In the genomic region with DNA sequence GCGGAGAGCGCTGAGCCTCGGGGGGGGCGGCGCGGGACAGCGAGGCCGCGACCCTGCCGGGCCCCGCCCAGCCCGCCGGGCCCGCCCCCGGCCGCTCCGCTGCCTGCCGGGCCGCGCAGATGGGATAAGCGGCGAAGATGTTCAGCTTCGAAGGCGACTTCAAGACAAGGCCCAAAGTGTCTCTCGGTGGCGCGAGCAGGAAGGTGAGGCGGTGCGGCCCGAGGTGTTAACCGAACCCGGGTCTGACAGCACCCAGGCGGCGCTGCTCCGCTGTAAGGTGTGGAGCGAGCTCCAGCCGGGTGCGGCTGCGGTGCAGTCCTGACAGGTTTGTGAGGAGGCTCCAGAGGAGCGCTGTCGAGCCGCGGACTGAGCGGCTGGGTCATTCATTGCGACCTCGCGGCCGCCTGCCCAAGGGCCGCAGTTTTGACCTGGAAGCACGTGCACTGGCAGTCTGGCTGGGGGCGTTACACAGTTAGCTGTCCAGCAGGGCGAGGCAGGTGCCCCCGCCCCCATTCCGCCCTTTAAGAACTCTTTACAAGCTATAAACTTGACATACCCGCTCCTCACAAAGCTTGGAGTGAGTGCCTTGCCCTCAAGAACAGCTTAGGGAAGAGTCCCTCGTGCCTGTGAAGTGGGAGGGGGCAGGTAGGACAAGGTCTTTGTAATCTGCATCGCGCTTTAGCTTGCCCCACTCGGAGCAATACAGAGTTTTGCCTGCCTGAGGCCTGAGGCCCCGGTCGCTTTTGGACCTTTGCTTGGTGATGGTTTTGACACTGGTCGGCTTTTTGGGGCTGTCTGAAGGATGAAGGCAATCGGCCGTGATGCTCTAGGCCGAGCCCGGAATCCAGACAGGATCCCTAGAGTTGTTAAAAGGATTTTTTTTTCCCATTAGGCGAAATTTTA, we compare ENCODE assay signal across 8 mouse cellular contexts. TPM values are rescaled to one million over a fixed set of nuclear protein-coding genes. Genes with fewer than 3 reads are reported as not detected.
DNase-seq lines count a peak whose midpoint lies in the region; ATAC-seq and TF ChIP-seq lines count a peak whose summit lies in the region.

No protein-coding gene starts in this region.

- peak; percentile 31 for TF ChIP-seq CTCF in C2C12 (IDR thresholded peaks at IDR 0.05; ENCODE audit: control insufficient read depth, insufficient read depth, insufficient read length)
- no peak for TF ChIP-seq CTCF in cortical plate, adult 2 months (IDR thresholded peaks at IDR 0.05; ENCODE audit: extremely low read depth, insufficient read depth, low read length)
- TF ChIP-seq CTCF in lung, postnatal 0 days (IDR thresholded peaks at IDR 0.05) = peak; percentile 56

- intact Hi-C loops in heart, postnatal 10 days (cut with DNase I) = loop anchor here (2.0 kb wide), 2 partner anchors 167 to 181 kb away; no protein-coding TSS in a partner anchor

- H3K9me3 ChIP-seq in heart, embryonic 12.5 days (replicated peaks) = no peaks in the 10 kb centered on the region
- no peaks in the 10 kb centered on the region for H3K9me3 ChIP-seq in hindbrain, embryonic 16.5 days (ENCODE audit: control insufficient read depth, low read length)
- no peaks in the 10 kb centered on the region for H3K9me3 ChIP-seq in lung, postnatal 0 days (ENCODE audit: low read length)

- H3K79me2 ChIP-seq in C2C12 (ENCODE audit: control insufficient read depth, insufficient read depth) = peaks cover 53% of the 10 kb centered on the region

- 0 out of 2 replicates have a peak, but pooled peaks cover 3% of the 10 kb centered on the region for H3K27me3 ChIP-seq in heart, embryonic 12.5 days (replicated peaks)
- H3K27me3 ChIP-seq in C2C12 (ENCODE audit: control insufficient read depth, insufficient read depth, insufficient read length) = no peaks in the 10 kb centered on the region
- H3K27me3 ChIP-seq in hindbrain, embryonic 16.5 days (replicated peaks; ENCODE audit: control insufficient read depth, insufficient read depth, low read length) = no peaks in the 10 kb centered on the region
- H3K27me3 ChIP-seq in lung, postnatal 0 days (replicated peaks; ENCODE audit: insufficient read depth, low read length) = no peaks in the 10 kb centered on the region

- peak; percentile 89 for ATAC-seq in heart, embryonic 12.5 days (ENCODE audit: insufficient number of reproducible peaks, low FRiP score)
- peak; percentile 64; the same call in 1 of the 2 replicates for ATAC-seq in hindbrain, embryonic 16.5 days
- ATAC-seq in lung, postnatal 0 days = peak; percentile 49

- H3ac ChIP-seq in C2C12 (ENCODE audit: control insufficient read depth, insufficient read length, low read depth) = peak overlapping the region; percentile 76

- DNase-seq in heart, postnatal 10 days = no peak
- peak; percentile 74 for DNase-seq in lung, postnatal 0 days (ENCODE audit: low spot score)
- DNase-seq in testis, postnatal 10 days (ENCODE audit: low spot score) = peak; percentile 75
- DNase-seq in frontal cortex, postnatal 36 days (ENCODE audit: low spot score in 2 of 2) = no peak

- peak overlapping the region; percentile 98 for H3K4me2 ChIP-seq in heart, embryonic 12.5 days
- H3K4me2 ChIP-seq in hindbrain, embryonic 16.5 days (ENCODE audit: low read length) = peak overlapping the region; percentile 91
- H3K4me2 ChIP-seq in lung, postnatal 0 days (replicated peaks; ENCODE audit: low read depth, low read length) = peak overlapping the region; percentile 85

- TF ChIP-seq EP300 in lung, postnatal 0 days (IDR thresholded peaks at IDR 0.05) = no peak

- peaks cover 19% of the 10 kb centered on the region; the same call in 1 of the 2 replicates for H3K36me3 ChIP-seq in heart, embryonic 12.5 days
- H3K36me3 ChIP-seq in C2C12 (ENCODE audit: control insufficient read depth, insufficient read depth) = peaks cover 29% of the 10 kb centered on the region
- H3K36me3 ChIP-seq in hindbrain, embryonic 16.5 days (ENCODE audit: control insufficient read depth, insufficient read depth, low read length) = no peaks in the 10 kb centered on the region; the same call in 1 of the 2 replicates
- no peaks in the 10 kb centered on the region for H3K36me3 ChIP-seq in lung, postnatal 0 days (ENCODE audit: insufficient read depth, low read length)

- H3K9ac ChIP-seq in heart, embryonic 12.5 days = peak overlapping the region; percentile 84
- H3K9ac ChIP-seq in hindbrain, embryonic 16.5 days (ENCODE audit: low read depth, low read length) = peak overlapping the region; percentile 84
- peak overlapping the region; percentile 48 for H3K9ac ChIP-seq in lung, postnatal 0 days (replicated peaks; ENCODE audit: low read depth)

- peaks cover 48% of the 10 kb centered on the region for H3K79me3 ChIP-seq in C2C12 (ENCODE audit: low read depth)

- WGBS in heart, embryonic 12.5 days = 4% methylated on average over 67 of the region's 67 CpGs
- 2% methylated on average over 66 of the region's 67 CpGs for WGBS in hindbrain, embryonic 16.5 days
- 5% methylated on average over 33 of the region's 67 CpGs for WGBS in lung, postnatal 0 days

- H3K4me1 ChIP-seq in heart, embryonic 12.5 days (replicated peaks) = peaks cover 15% of the 10 kb centered on the region
- peaks cover 5% of the 10 kb centered on the region for H3K4me1 ChIP-seq in cortical plate, adult 2 months (ENCODE audit: control insufficient read depth, insufficient read depth, low read length)
- H3K4me1 ChIP-seq in hindbrain, embryonic 16.5 days (ENCODE audit: control insufficient read depth, insufficient read depth, low read depth, low read length) = peaks cover 10% of the 10 kb centered on the region
- peaks cover 12% of the 10 kb centered on the region; the same call in 1 of the 2 replicates for H3K4me1 ChIP-seq in lung, postnatal 0 days (ENCODE audit: insufficient read depth, low read depth, low read length)

- H3K27ac ChIP-seq in heart, embryonic 12.5 days (ENCODE audit: poor library complexity, severe bottlenecking) = peak overlapping the region; percentile 94
- H3K27ac ChIP-seq in cortical plate, adult 2 months (ENCODE audit: insufficient read depth, low read length) = peak overlapping the region; percentile 83
- peak overlapping the region; percentile 93 for H3K27ac ChIP-seq in hindbrain, embryonic 16.5 days (ENCODE audit: low read depth, low read length)
- H3K27ac ChIP-seq in lung, postnatal 0 days (ENCODE audit: low read length) = peak overlapping the region; percentile 91

- peak overlapping the region; percentile 63 for H3K4me3 ChIP-seq in heart, embryonic 12.5 days
- H3K4me3 ChIP-seq in C2C12 (ENCODE audit: insufficient read depth, poor library complexity, severe bottlenecking) = peak overlapping the region; percentile 76
- peak overlapping the region; percentile 83 for H3K4me3 ChIP-seq in cortical plate, adult 2 months (ENCODE audit: insufficient read depth, low read length)
- H3K4me3 ChIP-seq in hindbrain, embryonic 16.5 days (ENCODE audit: low read length) = peak overlapping the region; percentile 95
- peak overlapping the region; percentile 64 for H3K4me3 ChIP-seq in lung, postnatal 0 days (ENCODE audit: low read depth, low read length)

- TF ChIP-seq POLR2A in cortical plate, adult 2 months (IDR thresholded peaks at IDR 0.05; ENCODE audit: extremely low read depth, insufficient read depth, low read length) = peak; percentile 3; the same call in 1 of the 2 replicates

TF ChIP-seq in C2C12, 6 proteins besides CTCF, POLR2A, EP300 and RAD21:
- TF ChIP-seq MYOD1 (IDR thresholded peaks at IDR 0.05; ENCODE audit: control insufficient read depth, insufficient read length, low read depth) = no peak
- peak; percentile 65 for TF ChIP-seq MAX (IDR thresholded peaks at IDR 0.05)
- no peak for TF ChIP-seq CEBPB (IDR thresholded peaks at IDR 0.05; ENCODE audit: low read depth)
- TF ChIP-seq USF1 (IDR thresholded peaks at IDR 0.05; ENCODE audit: low read depth) = no peak

RNA-seq across cellular contexts. Expression of a gene that starts 0.6 kb away (rescaled TPM):
- 34.2 and 35.8 TPM in 2 replicates for polyA plus RNA-seq in heart, embryonic 12.5 days (2016; fragmentation: Nextera tagmentation; extraction: Ambion mirVana)
- 10 to 100 TPM; 45.9 to 47.6 TPM for total RNA-seq in heart, postnatal 10 days (2021)
- polyA plus RNA-seq in C2C12 (2012; fragmentation: generic; extraction: Trizol) = 26.6 TPM
- 38.4 and 38.7 TPM in 2 replicates for polyA plus RNA-seq in cortical plate, adult 2 months (2012; rRNA removed)
- polyA plus RNA-seq in hindbrain, embryonic 16.5 days (2015; fragmentation: Nextera tagmentation; extraction: Ambion mirVana) = 19.1 and 23.3 TPM in 2 replicates
- 13.2 and 13.8 TPM in 2 replicates for polyA plus RNA-seq in lung, postnatal 0 days (2015; fragmentation: Nextera tagmentation; extraction: Ambion mirVana)

Comparison
In these comparisons a context has a peak if more than half of its experiments do, and no peak if none do; other contexts are left out.
1. DNase-seq: peak in lung, postnatal 0 days (single experiment) and testis, postnatal 10 days (single experiment); none in heart, postnatal 10 days (0 of 2) and frontal cortex, postnatal 36 days (0 of 2).
2. Peak in every context shown above with its lines, with median percentiles within 50 percentile points of each other: ATAC-seq, H3K27ac ChIP-seq, H3K4me2 ChIP-seq, H3K4me3 ChIP-seq and H3K9ac ChIP-seq.